Mouse (Mus musculus): ENCODE measurements around the gene Yif1b.

The Yif1b gene

DNA sequence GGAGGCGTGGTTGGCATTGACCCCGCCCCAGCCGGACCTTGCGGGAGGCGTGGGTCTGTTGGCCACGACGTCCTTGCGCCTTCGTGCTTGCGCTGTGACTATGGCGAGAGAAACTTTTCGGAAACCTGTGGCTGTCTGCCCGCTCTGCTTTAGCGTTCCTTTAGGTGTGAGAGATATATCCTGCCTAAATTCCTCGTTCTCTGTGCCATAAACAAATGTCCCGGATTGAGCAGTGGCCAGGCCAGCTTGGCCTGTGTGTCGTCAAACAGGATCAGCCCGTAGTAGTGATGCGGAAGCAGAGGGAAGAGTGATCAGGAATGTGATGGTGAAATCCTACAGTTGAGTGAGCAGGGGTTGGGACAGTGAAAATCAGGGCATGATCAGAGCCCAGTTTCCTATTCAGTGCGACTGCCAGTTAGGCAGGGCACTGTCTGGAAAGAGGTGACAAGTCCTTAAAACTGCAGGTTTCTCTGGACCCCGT lies 44.0 kb downstream of the Yif1b start:
- DNase-seq, result no peak

DNA sequence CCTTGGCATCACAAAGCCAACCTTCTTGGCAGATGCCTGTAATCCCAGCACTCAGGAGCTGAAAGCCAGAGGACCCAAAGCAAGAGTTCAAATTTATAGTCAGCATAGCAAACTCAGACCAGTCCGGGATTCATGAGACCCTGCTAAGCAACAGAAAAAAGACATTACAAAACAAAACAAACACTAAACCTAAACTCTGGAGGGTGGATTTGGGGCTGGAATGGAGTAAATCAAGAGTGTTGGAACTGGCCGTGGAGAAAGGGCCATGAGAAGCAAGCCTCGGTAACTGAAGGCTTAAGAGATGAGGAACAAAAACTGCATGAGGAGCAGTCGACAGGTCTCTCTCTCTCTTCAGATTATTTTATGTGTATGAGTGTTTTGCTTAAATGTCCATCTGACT lies 45.7 kb downstream of the Yif1b start:
- no peak for DNase-seq

DNA sequence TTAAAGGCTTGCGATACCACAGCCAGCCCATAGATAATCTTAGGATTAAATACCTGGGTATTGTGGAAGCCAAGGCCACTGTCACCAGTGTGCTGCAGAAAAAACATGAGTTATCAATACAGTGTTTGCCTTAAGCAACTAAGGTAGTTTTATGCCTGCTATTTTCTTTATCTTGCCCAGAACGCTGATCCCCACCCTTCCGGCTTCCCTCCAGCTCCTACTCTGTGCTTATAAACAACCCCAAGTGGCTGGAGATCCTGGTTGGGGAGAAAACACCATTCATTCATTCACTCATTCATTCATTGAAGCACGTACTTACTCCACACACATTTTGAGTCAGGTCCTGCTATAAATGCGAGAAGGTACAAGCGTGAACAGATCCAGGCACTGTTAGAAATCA lies 46.4 kb downstream of the Yif1b start:
- DNase-seq, result no peak

DNA sequence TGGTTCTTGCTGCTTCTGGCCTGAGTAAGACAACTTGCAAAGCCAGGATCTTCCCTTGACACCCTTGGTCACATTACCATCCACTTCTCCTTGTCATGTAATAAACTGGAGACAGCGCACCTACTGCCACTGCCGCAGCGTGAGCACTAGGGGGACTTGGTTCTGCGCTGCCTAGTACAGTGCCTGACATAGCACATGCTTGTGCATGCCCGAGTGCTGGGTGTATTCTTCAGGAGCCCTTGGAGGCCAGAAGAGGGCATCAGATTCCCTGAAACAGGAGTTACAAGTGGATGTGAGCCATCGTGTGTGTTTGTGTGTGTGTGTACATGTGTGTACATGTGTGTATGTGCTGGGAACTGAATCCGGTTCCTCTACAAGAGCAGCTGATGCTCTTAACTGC lies 49.4 kb downstream of the Yif1b start:
- no peak for DNase-seq

DNA sequence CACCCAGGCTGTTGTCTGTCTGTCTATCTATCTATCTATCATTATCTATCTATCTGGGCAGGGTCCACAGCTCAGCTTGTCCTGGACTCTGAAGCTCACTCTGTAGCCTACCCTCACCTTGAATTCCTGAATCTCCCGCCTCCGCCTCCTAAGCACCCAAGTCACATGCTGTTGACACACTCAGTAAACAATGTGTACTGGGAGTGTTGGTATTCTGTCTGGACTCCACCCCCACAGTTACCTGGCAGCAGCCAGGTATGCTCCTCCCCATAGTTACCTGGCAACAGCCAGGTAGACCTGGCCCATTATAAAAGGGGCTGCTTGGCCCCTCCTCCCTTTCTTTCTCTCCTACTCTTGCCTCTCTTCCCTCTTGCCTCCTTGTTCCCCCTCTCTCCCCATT lies 50.0 kb downstream of the Yif1b start:
- no peak for DNase-seq

DNA sequence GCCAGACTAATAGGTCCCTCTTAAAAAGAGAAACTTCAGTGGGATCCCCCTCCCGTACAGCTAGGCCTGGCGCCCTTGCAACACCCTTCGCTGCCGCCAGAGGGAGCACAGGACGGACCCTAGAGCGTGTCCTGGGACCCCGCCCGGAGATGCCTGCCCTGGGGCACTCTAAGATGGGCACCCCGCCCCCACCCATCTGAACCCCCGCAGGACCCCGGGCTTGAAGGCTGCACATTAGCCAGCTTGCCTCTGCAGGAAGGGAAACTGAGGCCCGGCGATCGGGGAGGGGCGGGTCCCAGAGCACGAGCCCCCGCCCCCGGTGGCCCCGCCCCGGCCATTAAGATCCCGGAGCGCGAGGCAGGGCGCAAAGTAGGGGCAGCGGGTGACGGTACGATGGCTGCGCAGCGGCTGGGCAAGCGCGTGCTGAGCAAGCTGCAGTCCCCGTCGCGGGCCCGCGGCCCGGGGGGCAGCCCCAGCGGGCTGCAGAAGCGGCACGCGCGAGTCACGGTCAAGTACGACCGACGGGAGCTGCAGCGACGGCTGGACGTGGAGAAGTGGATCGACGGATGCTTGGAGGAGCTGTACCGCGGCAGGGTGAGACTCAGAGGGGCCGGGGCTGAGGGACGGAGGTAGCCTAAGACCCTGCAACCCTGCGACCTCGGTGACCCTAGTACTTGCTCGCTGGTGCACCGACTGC lies 51.0 kb downstream of the Yif1b start, which contains the start of gene Ppp1r14a:
TSS of gene Ppp1r14a (plus strand) at position 367 of the 697 bp plus-strand sequence.
- peak; percentile 66 for DNase-seq

DNA sequence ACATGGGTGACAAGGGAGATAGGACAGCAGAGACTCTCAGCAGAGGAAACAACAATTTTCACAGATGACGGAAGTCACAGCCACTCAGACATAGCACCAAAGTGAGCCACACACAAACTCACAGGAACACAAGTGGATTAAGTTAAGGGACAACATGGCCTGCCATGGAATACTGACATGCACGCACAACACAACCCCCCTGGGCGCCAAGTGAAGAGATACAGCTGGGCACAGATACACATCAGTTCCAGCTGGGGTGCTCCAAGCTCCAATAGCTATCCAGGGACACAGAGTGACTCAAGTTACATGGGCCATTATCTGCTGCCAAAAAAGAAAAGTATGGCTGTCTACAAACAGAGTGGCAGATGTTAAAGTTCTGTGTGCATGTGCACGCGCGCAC lies 51.7 kb downstream of the Yif1b start:
- DNase-seq, result no peak

DNA sequence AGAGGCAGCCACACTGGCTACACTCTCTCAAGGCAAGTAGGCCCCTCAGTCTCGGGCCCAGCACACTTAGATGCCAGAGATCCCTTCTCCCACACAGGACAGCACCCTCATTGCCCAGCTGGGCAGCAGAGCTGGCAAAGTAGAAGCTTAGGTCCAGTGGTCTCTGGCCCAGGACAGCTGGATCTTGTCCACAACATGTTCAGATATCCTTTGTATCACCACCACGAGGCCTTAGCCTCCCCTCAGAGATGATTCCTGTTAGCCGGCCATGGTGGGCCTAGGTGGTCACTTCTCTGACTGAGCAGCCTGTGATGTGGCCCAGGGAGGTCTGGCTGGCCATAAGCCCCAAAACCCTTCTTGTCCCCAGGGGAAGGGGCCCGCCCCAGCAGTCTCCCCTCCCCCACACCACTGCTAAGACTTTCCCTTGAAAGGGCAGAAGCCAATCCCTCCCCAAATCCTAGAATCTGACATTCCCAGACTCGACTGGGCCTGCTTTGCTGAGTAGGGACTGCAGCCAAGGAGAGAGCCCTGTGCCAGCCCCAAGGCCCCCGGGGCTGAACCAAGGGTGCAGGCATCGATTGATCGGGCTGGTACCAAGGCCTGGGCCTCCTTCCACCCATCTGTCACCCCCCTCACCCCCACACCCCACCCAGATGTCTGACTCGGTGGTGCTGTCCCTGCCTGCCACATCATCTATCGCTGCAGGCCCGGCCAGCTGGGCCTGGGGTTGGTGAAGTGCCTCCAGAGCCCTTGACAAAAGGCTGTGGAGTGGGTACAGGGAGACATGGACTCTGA lies 52.8 kb downstream of the Yif1b start:
- no peak for DNase-seq

DNA sequence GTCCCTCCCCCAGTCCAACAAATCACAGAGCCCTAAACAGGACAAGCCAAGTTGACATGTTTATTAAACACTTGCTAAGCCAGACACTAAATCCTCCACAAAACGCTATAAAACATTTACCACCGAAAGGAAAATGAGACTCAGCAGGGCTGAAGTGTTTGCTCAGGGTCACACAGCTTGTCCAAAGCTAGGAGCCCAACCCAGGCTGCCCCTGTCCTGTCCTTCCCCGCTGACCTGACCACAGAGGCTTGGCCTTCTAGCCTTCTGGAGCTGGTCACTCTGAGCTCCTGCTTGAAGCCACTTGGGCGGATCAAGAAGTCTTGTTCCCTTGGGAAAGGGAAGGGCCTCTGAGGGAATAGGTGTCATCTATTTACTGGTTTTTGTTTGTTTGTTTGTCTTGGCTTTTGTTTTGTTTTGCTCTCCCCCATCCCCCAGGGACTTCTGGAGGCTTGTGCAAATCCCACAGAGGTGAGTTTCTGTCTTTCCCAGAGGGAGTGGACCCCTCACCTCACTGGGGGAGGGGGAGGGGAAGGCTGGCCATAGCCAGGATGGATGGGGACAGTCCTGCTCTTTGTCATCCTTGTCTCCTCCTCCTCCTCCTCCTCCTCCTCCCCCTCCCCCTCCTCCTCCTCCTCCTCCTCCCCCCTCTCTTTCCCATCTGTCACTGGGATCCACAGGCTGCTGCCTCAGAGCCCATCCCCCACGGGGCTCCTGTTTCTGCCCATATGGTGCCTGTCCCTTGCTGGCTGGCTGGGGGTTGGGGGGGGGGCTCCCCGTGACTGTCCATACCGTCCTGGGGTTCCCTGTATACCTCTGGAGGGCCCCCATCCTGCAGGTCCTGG lies 53.7 kb downstream of the Yif1b start:
- no peak for DNase-seq

DNA sequence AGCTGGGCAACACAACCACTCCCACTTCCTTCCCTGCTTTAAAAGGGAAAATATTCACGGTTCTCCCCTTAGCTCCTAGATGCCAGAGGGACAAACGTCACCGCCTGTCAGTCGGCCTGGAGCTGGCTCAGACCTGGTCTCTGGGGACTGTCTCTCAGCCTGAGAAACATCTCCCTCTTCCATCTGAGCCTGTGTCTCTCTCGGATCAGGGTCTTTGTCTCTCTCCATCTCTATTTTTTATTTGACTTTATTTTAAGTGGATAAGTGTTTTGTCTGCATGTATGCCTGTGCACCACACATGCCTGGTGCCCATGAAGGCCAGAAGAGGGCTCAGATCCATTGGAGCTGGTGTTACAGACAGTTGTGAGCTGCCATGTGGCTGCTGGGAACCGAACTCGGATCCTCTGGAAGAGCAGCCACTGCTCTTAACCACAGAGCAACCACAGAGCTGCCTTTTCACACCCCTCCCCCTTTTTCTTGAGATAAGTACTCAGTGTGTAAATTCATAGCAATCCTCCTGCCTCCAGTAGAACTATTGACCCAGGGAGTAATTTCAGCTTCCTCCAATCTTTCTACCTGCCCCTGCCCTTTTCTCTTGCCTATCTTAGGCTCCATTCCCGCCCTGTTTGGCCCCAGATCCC lies 54.4 kb downstream of the Yif1b start:
- DNase-seq, result no peak

DNA sequence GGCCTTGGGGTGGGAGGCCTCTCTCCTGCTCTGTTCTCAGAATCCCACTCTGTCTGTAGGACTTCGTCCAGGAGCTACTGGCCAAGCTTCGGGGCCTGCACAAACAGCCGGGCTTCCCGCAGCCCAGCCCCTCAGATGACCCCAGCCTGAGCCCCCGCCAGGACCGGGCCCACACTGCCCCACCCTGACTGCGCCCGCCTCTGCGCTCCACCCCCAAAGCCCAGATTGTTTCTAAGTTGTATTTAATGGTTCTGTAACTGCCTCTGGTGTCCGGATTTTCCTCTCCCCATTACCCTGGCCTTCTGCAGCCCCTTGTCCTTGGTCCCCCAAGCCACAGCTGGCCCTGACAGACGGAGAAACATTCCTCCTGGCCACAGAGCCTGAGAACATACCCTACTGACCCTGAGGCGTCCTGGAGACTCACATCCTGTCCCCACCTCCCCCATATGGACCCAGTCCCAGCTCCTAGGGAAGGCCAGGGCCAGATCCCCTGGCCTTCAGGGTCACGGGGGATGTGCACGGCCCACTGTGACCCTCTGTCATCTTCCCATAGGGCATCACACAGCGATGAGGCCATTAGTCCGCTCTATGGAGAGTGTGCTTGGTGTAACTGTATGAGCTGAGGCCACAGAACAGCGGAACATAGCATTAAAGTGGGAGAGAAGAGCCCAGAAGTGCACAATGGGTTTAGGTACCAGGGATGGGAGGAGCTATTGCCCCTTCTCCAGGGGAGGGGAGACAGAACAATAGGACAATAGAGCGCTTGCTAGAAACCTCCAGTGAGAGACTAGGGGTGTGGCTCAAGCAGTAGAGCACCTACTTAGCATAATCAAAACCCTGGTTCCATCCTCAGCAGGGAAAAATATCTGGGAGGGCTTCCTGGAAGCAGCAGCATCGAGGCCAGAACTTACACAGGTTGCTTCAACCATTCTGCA lies 55.3 kb downstream of the Yif1b start:
- no peak for DNase-seq

DNA sequence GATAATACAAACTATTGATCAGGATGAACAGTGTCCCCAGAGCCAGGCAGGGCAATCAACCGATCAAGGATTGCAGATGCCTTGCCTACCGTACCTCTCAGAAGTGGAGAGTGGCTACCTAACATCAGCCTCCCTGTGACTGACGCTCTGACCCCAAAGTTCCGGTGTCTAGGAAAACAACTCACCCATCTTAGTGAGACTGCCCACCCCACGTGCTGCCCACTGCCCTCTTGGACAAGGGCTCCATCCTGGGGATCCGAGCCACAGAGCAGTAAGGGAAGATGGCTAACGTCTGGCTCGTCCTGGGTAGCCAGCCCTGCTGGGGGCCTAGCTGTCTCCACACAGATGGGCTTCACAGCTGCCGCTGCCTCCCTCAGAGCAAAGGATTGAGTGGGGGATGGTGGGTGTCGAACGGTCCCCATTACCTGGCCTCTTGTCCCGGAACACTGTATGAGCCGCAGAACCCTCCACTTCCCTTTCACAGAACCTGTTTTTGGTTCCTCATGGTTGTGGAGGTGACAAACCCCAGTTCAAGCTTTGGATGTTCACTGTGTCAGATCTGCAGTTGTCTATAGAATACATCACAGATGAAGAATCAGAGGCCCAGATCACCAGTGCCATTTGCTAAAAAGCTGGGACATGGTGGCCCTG lies 56.1 kb downstream of the Yif1b start:
- DNase-seq, result no peak

DNA sequence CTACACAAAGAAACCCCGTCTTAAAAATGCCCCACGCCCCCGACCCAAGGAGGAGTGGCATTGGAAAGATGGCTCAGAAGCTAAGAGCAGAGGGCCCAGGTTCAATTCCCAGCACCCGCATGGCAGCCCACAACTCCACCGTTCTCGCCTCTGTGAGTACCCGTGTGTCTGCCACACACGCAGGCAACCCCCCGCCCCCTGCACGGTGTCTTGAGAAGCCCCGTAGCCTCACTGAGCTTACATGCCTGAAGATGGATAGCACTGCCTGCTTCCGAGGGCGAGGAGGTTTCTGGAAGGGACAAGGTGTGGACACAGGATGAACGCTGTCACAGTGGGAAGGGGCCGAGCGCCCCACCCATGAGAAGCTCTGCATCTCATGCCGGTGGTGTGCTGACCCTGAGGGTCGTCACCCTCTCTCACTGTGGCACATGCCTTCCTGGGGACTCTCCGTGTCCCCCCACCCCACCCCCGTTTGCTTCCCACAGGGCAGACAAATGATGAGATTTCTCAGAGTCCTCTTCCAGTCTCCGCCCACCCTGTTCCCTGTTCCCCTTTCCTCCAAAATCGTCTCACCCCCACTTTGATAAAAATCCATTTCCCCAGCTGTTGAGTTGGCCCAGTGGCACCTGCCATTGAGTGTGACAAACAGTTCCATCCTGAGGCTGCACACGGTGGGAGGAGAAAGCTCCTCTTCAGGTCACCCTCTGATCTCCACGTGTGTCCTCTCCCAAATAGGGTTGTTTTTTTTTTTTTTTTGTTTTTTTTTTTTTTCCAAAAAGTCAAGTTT lies 57.9 kb downstream of the Yif1b start:
- DNase-seq, result no peak

DNA sequence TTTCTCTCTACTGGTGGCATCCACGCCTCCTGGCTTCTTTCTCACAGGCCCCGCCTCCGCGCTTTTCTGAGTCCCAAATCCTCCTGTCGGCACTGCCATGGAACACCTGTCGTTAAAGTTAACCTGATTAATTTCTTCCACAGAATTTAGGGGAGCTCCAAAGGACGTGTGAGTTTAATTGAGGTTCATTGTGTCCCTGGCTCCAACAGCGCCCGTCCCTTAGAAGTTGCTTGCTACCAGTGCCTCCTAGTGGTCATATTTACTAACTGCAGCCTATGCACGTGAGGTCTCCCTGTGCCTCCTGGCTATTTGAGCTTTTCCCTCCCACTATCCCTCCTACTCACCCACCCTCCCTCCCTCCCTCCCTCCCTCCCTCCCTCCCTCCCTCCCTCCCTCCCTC lies 58.9 kb downstream of the Yif1b start:
- DNase-seq, result no peak
